Mouse (Mus musculus) liver, embryonic 11.5 days (tissue): ENCODE results near the gene Wdr17. TPM values are rescaled to one million over a fixed set of nuclear protein-coding genes. Genes with fewer than 3 reads are reported as not detected.

Experiments
- ATAC-seq: fragments of 200-750 bp; cut with Nextera tagmentation; replicated peaks from 2 replicates; pipeline ENCODE4 v1.8.0; 2017; ENCODE audit warnings: moderate number of reproducible peaks, mild to moderate bottlenecking, moderate TSS enrichment, moderate library complexity; ENCODE audit not compliant: low FRiP score
- DNase-seq: peaks from one replicate; pipeline ENCODE4 v3.0.0-alpha.2; 2017; ENCODE audit warnings: low spot score
- H3K27ac ChIP-seq: fragments of 300-500 bp; sonication (generic); 2 replicates; pipeline ENCODE4 v1.5.1; 2014; ENCODE audit warnings: mild to moderate bottlenecking, low read depth, low read length, control low read depth
- H3K27me3 ChIP-seq: fragments of 300-500 bp; sonication (generic); replicated peaks from 2 replicates; pipeline ENCODE4 v1.6.1; 2014; ENCODE audit warnings: low read length, mixed read lengths; ENCODE audit not compliant: control insufficient read depth, insufficient read depth
- H3K36me3 ChIP-seq: fragments of 300-500 bp; sonication (generic); 2 replicates; pipeline ENCODE4 v1.6.1; 2014; ENCODE audit warnings: mild to moderate bottlenecking, low read length, moderate library complexity, mixed read lengths; ENCODE audit not compliant: control insufficient read depth, insufficient read depth
- H3K4me1 ChIP-seq: fragments of 300-500 bp; sonication (generic); replicated peaks from 2 replicates; pipeline ENCODE4 v1.6.1; 2014; ENCODE audit warnings: low read length, mixed read lengths; ENCODE audit not compliant: control insufficient read depth, insufficient read depth
- H3K4me2 ChIP-seq: fragments of 300-500 bp; sonication (generic); 2 replicates; pipeline ENCODE4 v1.6.1; 2014; ENCODE audit warnings: mild to moderate bottlenecking, control low read depth, moderate library complexity
- H3K4me3 ChIP-seq: fragments of 300-500 bp; sonication (generic); 2 replicates; pipeline ENCODE4 v1.5.1; 2014; ENCODE audit warnings: low read depth, low read length, control low read depth
- H3K9ac ChIP-seq: fragments of 300-500 bp; sonication (generic); 2 replicates; pipeline ENCODE4 v1.6.1; 2014; ENCODE audit warnings: low read depth, low read length, control low read depth
- H3K9me3 ChIP-seq: fragments of 300-500 bp; sonication (generic); 2 replicates; pipeline ENCODE4 v1.6.1; 2016; ENCODE audit warnings: low read length, inconsistent platforms, mixed read lengths; ENCODE audit not compliant: control insufficient read depth
- WGBS: fragments of 180-500 bp; shearing (Covaris S2); extraction: QIAGEN DNeasy Blood & Tissue Kit; methylation state at CpG from one replicate; pipeline ENCODE4 v1.1.7; 2014; 5-methylcytosine and 5-hydroxymethylcytosine counted together
- polyA plus RNA-seq: library from polyadenylated mRNA; unstranded; fragments of >200 nt; fragmentation: Nextera tagmentation; extraction: Ambion mirVana; gene quantifications from 2 replicates; pipeline ENCODE4 v1.2.1, GENCODE M21; 2014

Wdr17 gene
- polyA plus RNA-seq, 1 experiment from 2014 or later, result 0.86 TPM

DNA sequence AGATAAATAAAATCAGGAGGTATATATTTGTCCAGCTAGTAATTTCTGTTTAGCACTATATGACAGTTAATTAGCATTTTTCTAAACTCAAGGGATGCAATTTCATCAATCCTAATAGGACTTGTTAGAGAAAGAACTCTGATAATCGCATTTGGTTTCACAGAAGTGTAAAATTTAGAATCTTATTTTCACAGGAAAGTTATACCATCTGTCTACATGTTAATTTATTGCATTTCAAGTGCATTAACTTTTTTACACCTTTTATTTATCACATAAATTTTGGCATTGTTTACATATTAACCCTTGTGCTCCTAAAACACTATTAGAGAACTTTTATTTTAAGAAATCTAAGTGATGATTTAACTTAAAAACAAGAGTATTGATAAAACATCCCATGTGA is 7.2 kb upstream of the Wdr17 start:
- no peak overlapping the region for H3K9ac ChIP-seq
- no peak overlapping the region for H3K27ac ChIP-seq
- H3K36me3 ChIP-seq, result no peaks in the 10 kb centered on the region
- 80% methylated on average over 1 of the region's 1 CpGs for WGBS
- no peaks in the 10 kb centered on the region for H3K9me3 ChIP-seq
- DNase-seq (no peak), ATAC-seq (no peak)
- no peaks in the 10 kb centered on the region for H3K4me1 ChIP-seq
- H3K4me2 ChIP-seq, result no peak overlapping the region
- no peaks in the 10 kb centered on the region for H3K27me3 ChIP-seq
- no peak overlapping the region for H3K4me3 ChIP-seq

GRCm38 (mm10) chr8:54886560-54886959 is 424 bp downstream of the Wdr17 start:
- Histone ChIP-seq H3K9ac (no peak overlapping the region), H3K4me2 (no peak overlapping the region), H3K36me3 (no peaks in the 10 kb centered on the region), H3K4me3 (no peak overlapping the region), H3K27ac (no peak overlapping the region), H3K4me1 (no peaks in the 10 kb centered on the region), H3K9me3 (no peaks in the 10 kb centered on the region), H3K27me3 (no peaks in the 10 kb centered on the region)
- no peak for ATAC-seq
- no peak for DNase-seq
- 73% methylated on average over 4 of the region's 4 CpGs for WGBS

DNA sequence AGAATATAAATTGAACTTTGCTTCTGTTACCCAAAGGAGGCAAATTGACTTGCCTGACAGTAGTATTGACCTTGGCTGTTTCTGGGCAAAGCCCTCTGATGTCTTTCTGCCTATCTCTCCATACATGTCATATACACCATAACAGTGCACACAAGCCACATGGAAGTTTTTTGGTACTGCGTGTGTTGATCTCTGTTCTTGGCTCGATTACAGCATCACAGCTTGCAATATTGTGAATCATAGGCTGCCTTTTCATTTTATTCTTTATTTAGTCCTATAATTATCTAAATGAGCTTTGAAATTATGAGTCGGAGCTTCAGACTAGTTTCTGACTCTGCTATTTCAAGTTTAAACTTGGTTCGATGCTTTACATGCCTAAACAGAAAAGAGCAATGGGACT is 10.5 kb downstream of the Wdr17 start:
- Histone ChIP-seq H3K4me1 (no peaks in the 10 kb centered on the region), H3K27ac (no peak overlapping the region), H3K9ac (no peak overlapping the region), H3K36me3 (no peaks in the 10 kb centered on the region), H3K4me3 (no peak overlapping the region), H3K27me3 (no peaks in the 10 kb centered on the region), H3K4me2 (no peak overlapping the region), H3K9me3 (no peaks in the 10 kb centered on the region)
- ATAC-seq (no peak), DNase-seq (no peak)
- WGBS, result 87% methylated on average over 4 of the region's 4 CpGs

DNA sequence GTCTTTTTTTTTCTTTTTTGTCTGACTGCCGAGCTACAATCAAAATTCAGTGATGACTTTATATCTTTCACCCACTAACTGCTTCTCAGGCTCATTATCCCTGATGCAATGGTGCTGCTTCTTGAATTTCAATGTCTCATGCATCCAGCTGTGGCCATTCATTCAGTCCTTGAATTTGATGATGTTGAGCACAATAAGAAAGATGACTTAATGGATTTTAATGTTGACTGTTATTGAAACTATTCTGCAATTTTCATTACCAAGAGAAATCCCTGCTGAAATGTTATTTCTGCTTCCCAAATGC is 22.3 kb downstream of the Wdr17 start:
- Histone ChIP-seq H3K27me3 (no peaks in the 10 kb centered on the region), H3K9me3 (no peaks in the 10 kb centered on the region), H3K36me3 (no peaks in the 10 kb centered on the region), H3K27ac (no peak overlapping the region), H3K4me1 (no peaks in the 10 kb centered on the region), H3K4me3 (no peak overlapping the region), H3K9ac (no peak overlapping the region), H3K4me2 (no peak overlapping the region)
- ATAC-seq, result no peak
- DNase-seq, result no peak
- WGBS, result 79% methylated on average over 1 of the region's 1 CpGs

- no peaks in the 10 kb centered on the region for H3K9me3 ChIP-seq
- no peaks in the 10 kb centered on the region for H3K36me3 ChIP-seq
- H3K9ac ChIP-seq, result no peak overlapping the region
- 63% methylated on average over 4 of the region's 4 CpGs for WGBS
- H3K27me3 ChIP-seq, result no peaks in the 10 kb centered on the region
- H3K27ac ChIP-seq, result no peak overlapping the region
- no peak for ATAC-seq
- DNase-seq, result no peak
- H3K4me2 ChIP-seq, result no peak overlapping the region
- H3K4me1 ChIP-seq, result no peaks in the 10 kb centered on the region
- no peak overlapping the region for H3K4me3 ChIP-seq
Measured at GRCm38 (mm10) chr8:54864038-54864760, 22.8 kb downstream of the Wdr17 start.

DNA sequence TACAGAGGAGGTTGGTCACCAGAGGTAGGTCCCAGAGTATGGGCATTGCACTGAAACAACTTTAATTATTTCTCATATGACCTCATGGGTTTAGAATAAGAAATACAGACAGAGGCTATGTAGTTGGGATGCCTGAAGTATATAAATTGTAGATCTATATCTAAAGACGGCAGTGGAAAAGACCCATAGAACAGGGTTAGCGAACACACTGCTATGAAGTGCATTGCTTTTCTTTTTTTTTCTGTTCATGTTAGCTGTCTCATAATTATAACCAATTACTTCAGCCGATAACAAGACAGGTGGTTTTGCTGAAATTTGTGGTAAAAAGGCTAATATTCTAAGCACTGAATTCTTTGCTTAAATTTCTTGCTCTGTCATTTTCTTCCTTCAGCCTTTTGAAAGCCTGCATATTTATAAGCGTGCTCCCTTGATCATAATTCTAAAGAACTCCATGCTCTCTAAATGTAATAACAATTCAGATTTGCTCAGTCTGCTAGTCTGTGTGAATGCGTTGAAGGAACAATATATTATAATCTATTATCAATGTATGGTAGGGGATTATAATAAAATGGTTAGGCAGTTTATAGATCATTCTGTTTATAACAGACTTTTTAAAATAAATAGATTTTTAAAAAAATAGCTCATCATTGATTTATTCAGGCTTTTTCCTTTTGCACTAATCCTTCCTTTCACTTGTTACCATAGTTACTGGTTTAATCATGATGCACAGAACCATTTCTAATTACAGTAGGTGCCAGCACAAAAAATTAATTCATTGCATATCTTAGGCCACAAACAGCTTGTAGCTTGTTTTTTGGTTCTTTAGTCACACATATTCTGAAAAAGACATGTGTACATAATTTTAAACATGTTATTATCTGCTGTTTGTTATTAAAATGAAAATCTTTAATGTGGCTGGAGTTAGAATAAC is 50.7 kb downstream of the Wdr17 start:
- no peak for DNase-seq
- H3K9ac ChIP-seq, result no peak overlapping the region
- no peak overlapping the region for H3K27ac ChIP-seq
- no peaks in the 10 kb centered on the region for H3K27me3 ChIP-seq
- ATAC-seq, result no peak
- no peak overlapping the region for H3K4me3 ChIP-seq
- H3K4me1 ChIP-seq, result no peaks in the 10 kb centered on the region
- H3K9me3 ChIP-seq, result no peaks in the 10 kb centered on the region
- 85% methylated on average over 5 of the region's 5 CpGs for WGBS
- no peak overlapping the region for H3K4me2 ChIP-seq
- H3K36me3 ChIP-seq, result no peaks in the 10 kb centered on the region

GRCm38 (mm10) chr8:54829794-54830426 is 57.1 kb downstream of the Wdr17 start:
- no peaks in the 10 kb centered on the region for H3K27me3 ChIP-seq
- ATAC-seq (no peak), DNase-seq (no peak)
- whole genome bisulfite sequencing, result 47% methylated on average over 4 of the region's 4 CpGs
- no peaks in the 10 kb centered on the region for H3K4me1 ChIP-seq
- no peak overlapping the region for H3K4me3 ChIP-seq
- H3K27ac ChIP-seq, result no peak overlapping the region
- no peak overlapping the region for H3K4me2 ChIP-seq
- no peak overlapping the region for H3K9ac ChIP-seq
- no peaks in the 10 kb centered on the region for H3K9me3 ChIP-seq
- H3K36me3 ChIP-seq, result no peaks in the 10 kb centered on the region

DNA sequence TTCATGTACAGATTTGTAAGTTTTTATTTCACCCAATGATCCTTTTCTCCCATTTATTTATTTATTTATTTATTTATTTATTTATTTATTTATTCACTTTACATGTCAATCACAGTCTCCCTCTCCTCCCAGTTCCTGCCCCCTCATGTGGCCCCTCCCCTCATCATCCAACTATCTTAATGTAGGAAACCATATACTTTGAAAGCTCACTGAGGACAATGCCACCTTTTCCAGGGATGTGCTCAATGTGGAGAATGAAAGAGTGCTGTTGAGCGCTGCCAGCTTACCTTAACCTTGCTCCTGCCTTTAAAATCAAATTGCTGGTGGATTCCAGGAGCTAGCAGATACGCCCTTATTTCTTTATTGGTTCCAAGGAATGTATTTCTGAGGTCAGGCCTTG is 59.0 kb downstream of the Wdr17 start:
- Histone ChIP-seq H3K9me3 (no peaks in the 10 kb centered on the region), H3K27me3 (no peaks in the 10 kb centered on the region), H3K27ac (no peak overlapping the region), H3K4me3 (no peak overlapping the region), H3K9ac (no peak overlapping the region), H3K4me1 (no peaks in the 10 kb centered on the region), H3K4me2 (no peak overlapping the region), H3K36me3 (no peaks in the 10 kb centered on the region)
- ATAC-seq (no peak), DNase-seq (no peak)
- 83% methylated on average over 2 of the region's 2 CpGs for WGBS
